Mouse (Mus musculus) ZHBTc4 (cell line): Measurements from ENCODE around the gene Pms2.

Experiments
- DNase-seq: peaks from one replicate; pipeline ENCODE4 v3.0.0-alpha.2; 2011; ENCODE audit warnings: low read depth, low spot score

Pms2 gene

DNA sequence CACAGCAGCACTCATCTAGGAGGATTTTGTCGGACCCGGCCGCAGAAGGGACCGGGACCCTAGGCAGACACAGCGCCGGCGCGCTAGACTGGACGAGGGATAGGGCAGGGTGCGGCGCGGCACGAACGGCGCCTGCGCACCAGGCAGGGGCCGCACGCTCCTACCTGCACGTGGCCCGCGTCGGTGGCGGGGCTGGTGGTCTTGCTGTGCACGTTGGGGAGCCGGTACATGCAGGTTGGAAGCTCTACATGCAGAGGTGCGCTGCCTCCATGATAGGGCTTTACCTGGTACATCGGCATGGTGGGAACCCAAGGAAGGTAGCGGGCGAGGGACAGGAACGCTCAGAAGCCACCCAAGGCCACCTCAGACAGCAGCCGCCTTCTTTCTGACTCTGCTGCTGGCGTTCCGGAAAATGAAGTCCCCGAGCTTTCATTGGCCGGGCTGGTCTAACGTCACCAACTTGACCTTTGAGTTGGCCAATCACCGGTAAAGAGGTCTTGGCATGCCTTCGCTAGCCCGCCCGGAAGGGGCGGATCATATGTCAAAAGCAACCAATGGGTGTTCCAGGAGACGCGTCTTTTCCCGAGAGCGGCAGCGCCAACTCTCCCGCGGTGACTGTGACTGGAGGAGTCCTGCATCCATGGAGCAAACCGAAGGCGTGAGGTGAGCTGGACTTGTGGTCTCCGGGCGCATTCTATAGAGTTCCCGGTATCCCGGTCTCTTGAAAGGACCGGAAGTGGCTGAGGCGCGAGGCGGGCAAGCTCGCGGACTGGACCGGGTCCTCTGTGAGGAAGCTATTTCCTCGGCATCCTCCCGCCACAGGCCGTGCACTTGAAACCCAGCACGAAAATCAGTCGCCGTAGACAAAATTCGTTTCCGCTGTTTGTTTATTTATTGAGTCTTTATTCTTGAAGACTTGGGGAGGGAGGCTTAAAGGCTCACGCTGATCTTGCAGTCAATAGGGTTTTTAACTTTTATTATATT is at the start of gene Pms2, which contains the start of gene Aimp2:
Pms2 (plus strand) TSS at position 548 of the 984 bp plus-strand sequence.
Aimp2 (minus strand) TSS at position 431 of the 984 bp plus-strand sequence.
- peak; percentile 99 for DNase-seq

DNA sequence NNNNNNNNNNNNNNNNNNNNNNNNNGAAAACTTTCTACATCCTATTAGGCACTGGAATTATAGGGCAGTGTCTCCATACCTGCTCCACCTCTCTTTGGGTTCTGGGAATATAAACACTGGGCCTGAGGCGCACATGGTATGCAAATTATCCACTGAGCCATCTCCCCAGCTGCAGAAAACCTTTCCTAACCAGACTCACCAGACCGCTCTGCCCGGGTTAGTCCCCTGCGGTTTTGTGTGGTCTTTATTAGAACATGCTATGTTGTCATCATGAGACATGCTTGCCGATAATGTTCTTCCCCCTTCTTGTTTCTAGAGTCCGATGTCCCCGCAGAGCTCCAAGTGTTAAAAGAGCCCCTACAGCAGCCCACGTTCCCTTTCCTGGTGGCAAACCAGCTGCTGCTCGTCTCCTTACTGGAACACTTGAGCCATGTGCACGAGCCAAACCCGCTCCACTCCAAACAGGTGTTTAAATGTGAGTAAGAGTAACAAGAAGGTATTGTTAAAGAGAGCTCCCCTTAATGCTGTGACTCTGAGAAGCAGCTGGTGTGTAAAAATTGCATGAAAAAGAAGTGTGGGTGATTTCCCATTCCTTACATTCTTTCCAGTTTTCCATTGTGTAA is 38.1 kb upstream of the Pms2 start:
- no peak for DNase-seq

DNA sequence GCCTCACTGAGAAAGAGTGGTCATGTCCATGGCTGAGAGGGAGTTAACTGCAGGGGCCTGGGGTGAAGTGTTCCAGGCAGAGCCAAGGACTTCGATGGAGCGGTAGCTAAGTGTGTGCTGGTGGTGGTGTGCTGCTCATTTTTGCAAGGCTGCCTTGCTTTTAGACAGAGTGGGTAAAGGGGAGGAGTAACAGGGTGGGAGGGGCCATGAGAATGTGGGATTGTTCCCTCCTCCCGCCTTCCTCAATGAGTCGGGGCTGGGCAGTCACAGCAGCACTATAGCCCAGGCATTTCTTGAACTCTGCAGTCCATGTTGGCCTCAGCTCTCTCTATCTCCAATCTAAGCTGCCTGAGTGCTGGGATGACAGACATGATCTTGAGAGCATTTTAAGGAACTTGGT is 35.2 kb upstream of the Pms2 start:
- peak; percentile 74 for DNase-seq

DNA sequence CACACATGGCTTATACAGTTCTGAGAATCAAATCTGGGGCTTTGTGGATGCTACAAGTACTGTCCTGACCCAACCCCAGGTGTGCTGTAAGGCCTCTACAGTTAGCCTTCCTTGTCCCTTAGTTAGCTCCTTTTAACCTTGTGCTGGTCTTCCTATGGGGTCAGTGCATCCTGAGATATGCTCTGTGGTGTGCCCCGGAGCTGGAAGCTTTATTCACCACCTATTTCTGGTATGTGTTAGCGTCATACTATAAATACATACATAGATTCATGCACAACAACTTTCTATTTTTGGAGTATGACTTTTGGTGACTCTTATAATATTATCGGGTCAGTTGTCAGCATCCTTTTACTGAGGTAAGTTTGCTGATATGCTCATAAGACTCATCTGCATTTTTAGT is 24.5 kb upstream of the Pms2 start:
- DNase-seq, result no peak

DNA sequence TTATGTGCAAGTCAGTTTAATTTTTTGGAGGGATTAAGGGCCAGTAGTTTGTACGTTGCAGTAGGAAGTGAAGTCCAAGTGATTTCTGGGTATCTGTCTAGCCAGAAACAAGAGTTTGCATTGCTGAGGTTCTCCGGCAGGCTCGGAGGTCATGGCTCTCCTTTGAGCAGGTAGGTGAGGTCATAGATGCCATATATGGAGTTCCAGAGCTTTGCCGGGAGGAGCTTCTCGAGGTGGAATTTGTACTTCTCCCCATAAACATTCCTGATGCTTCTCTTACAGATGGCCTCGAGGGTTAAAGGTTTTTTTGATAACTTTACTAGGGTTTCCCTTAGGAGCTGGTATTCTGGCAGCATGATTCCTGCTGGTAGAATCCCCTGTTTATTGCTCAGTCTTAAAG is 19.0 kb upstream of the Pms2 start:
- peak; percentile 20 for DNase-seq

DNA sequence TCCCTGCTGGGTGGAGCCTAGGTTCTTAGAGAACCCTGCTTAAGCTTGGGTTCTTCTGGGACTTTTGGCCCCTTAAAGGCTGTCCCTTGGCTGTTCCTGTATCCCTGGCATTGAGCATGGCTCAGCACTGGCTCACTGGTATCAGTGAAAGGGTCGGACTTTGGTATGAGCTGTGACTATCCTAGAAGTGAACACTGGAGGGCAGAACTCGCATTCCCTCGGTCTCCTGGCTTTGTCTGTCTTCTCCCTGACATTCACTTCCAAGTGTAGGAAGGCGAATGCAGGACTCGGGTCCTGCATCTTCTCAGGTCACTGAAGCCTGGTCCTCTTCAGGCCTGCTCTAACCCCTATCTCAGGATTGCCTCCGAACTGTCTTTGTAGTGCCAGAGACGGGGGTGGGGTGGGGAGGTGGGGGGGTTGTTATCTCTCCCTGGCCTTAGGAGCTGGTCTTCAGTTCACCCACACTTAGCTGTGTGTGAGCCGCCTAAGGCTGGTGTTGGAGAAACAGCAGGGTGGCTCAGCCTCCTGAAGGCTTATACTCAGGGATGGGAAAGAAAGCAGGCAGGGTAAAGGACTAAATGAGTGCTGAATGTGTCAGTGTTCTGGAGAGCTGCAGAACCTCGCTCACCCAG is 17.4 kb upstream of the Pms2 start:
- peak; percentile 36 for DNase-seq

DNA sequence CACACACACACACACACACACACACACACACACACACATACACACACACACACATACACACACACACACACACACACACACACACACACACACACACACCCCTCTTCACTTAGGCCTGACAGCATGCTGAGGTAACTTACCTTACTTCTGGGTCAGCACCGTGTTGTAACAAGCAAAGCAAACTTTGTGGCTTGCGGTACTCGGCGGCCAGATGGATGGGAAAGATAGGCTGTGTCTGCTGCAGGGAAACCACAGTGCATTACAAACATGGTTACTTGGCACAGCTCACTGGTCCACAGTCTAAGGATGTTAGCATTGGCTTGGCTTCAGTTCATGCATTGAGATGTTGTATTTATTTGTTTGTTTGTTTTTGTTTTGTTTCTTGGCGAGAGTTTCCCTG is 16.4 kb upstream of the Pms2 start:
- no peak for DNase-seq

DNA sequence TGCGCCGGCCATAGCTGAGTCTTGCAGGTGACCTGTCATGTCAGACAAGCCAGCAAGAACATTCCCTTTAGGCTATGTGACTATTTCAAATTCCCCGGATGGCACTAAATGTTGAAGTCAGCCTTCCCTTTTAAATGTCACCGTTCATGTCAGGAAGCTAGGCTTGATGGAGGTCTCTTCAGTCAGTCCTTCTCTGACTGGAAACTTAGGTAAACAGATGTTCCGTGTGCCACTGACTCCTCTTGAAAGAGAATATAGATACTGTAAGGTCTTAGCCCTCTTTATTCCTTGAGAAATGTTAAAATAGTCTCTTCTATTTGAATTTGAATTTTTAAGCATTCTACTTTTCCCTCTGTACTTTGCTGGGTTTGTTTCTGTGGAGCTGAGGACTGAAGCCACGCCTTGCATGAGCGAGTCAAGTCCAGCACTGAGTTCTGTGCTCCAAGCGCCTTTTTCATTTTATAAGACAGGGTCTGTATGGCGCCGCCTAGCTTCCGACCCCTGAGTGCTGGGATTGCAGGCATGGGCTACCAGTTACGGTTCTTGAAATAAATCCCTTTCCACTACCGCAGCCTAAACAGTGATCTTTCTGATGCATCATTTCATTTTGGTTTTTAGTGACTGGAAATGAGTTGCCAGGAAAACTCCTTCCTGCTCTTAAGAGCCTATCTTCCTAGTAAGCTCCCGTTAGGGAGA is 12.0 kb upstream of the Pms2 start, which contains the start of gene Ankrd61:
Ankrd61 (minus strand) TSS at position 51 of the 696 bp plus-strand sequence.
- DNase-seq, result peak; percentile 38

DNA sequence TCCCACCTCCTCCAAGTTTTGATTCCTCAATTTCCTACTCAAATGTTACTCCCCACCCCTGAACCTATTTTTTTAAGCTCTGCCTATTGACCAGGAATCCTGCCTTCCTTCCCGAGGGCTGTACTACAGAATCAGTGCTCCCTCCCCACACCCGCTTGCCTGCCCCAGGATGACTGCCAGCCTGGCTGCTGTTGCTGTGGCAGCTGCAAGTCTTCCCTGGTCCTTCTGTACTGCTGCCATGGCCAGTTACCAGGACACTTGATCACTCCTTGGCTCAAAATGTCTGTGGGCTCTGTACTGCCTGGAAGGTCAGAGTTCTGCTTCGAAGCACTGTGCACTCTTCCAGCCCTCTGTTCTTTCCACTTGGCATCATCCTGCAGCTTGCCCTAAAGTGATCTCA is 7.7 kb upstream of the Pms2 start:
- no peak for DNase-seq

DNA sequence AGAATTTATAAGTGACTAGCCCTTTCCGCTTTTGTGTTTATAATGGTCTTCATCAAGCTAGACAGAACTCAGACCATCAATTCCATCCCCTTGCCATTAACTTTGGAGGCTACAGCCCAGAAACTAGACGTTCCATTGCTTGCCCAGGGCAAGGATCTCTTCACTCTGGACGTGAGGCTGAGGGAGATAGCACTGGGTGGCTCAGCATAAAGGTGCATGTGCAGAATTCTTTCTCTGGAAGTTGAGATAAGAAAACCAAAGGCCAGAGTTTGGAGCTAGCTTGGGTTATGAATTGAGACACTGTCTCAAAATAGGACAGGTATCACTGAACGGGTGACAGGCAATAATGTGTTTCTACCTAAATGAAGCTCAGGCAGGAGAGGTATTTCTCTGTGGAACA is 6.0 kb upstream of the Pms2 start:
- DNase-seq, result no peak

DNA sequence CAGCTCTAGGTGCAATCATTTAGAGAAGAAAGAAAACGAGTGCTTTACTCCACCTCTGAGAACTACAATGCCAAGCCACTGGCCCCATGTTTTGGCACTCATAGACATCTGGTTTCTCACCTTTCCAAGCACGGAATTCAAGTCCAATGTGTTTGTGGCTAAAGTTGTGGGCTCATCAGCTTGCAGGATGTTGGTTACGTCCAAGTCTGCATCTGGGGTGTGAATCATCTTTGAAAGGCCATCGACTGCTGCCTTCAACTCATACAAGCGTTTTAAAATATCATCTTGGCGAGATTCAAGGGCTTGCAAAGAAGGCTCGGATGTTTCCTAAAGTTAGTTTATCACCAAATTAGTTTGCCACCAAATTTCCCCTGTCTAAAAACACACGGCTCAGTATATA is 3.3 kb upstream of the Pms2 start:
- no peak for DNase-seq

DNA sequence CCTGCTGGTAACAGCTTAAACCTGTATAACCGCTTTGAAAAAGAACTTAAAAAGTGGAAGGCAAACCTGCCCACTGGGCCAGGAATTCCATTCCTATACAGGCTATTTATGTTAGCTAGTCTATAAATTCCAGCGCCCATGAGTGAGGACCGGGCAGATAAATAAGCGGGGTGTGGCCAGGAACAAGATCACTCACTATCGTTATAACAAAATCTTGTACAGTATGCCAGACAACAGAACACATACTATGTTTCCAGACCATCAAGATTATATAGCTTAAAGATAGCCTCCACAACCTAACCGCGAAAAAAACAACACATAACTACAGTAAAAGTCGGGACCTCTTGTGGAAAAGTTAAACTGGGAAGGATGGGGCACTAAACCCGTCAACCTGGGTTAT is 838 bp upstream of the Pms2 start:
- DNase-seq, result no peak

DNA sequence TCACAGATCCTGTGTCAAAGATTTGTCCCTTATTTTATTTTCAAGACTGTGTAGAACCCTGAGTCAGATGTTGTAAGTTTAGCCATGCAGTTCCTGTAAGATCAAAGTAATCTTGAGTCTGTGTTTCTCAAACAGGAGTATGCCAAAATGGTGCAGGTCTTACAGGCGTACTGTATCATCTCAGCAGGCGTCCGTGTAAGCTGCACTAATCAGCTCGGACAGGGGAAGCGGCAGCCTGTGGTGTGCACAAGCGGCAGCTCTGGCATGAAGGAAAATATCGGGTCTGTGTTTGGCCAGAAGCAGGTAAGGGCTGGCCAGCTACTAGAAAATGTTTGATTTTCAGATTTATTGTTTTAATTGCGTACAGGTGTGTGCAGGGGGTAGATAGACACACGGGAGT is 6.5 kb downstream of the Pms2 start:
- no peak for DNase-seq

DNA sequence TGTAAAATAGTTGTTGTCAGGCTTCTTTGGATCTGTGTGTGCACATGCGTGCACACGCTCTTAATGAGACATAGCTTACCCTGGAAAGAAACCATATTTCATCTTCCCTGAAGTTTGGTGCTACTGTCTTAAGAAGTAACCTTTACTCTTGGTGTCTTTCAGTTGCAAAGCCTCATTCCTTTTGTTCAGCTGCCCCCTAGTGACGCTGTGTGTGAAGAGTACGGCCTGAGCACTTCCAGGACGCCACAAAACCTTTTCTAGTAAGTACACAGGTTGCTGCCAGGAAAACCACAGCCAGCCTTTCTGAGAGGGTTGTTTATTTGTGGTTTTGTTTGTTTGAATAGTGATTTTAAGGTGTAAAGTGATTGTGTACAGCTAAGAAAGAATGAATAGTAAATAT is 7.7 kb downstream of the Pms2 start:
- DNase-seq, result peak; percentile 73

DNA sequence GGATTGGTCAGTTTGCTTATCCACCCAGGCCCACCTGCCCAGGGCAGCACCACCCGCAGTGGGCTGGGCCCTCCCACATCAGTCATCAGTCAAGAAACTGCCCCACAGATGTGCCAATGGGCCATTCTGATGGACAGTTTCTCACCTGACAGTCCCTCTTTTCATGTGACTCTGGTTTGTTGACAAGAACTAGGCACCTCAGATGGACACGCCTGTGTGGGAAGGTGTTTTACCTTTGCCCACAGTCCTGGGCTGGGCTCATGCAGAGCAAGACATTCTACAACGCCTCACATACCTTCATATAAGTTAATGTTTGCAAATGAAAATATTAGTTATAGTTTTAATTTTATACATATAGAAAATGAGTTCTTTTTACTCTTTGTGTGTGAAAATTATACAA is 8.4 kb downstream of the Pms2 start:
- no peak for DNase-seq

DNA sequence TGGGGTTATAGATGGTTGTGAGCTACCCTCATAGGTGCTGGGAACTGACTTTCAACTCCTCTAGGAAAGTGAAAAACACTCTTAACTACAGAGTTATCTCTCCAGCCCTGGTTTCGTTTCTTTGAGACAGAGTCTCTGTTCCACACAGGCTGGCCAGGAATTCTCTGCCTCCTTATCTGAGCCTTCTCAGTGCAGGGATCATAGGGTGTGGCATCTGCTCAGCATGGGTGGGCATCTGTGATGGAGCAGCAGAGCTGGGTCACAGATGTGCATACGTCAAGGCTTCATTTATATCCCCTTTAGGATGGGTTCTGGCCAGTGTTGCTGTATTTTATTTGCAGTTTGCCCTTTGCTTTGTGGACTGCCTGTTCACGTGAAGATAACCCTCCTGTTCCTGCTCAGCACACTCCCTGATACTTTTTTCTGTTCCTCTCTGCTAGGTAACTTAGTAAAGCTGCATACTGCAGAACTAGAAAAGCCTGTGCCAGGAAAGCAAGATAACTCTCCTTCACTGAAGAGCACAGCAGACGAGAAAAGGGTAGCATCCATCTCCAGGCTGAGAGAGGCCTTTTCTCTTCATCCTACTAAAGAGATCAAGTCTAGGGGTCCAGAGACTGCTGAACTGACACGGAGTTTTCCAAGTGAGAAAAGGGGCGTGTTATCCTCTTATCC is 15.2 kb downstream of the Pms2 start:
- no peak for DNase-seq

DNA sequence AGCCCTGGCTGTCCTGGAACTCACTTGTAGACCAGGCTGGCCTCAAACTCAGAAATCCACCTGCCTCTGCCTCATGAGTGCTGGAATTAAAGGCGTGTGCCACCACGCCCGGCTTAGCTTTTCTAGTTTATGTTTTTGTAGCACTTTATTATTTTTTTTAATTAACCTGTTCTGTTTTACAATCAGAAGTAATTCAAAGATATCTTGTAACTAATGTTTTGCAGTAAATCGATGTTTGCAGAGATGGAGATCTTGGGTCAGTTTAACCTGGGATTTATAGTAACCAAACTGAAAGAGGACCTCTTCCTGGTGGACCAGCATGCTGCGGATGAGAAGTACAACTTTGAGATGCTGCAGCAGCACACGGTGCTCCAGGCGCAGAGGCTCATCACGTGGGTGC is 18.1 kb downstream of the Pms2 start, which contains the start of gene Gm42421:
Gm42421 (plus strand) TSS at position 301 of the 400 bp plus-strand sequence.
- DNase-seq, result no peak

DNA sequence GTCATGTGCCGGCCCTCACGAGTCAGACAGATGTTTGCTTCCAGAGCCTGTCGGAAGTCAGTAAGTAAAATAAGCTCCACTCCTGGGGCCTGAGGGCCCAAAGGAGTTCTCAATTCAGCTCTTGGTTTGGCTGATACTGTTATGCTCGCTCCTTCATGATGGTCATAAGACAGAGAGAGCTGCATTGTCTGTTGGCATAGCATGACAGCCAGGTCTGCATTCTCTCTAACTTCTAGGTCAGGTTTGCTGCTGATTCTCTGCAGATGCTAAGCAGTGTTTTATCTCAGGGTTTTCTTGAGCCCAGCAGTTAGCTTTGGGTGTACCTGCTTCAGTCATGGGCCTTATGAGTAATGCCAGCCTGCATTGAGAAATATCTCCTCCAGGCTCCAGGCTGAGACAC is 19.5 kb downstream of the Pms2 start:
- no peak for DNase-seq

DNA sequence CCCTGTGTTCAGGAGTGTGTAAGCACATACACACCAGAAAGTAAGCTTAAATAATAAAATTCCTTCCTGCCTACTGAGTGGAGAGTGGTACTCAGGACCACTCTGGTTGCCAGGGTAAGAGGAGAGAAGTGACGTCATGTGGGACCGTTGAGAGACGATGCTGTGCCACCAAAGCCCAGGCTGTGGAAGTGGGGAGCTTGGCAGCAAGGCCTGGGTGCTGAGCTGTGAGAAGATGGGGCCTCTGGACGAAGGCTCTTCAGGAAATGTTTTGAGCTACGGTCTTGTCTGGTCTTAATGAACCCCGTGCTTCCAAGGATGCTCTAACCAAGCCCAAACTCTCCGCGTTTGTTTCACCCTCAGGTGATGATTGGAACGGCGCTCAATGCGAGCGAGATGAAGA is 20.9 kb downstream of the Pms2 start:
- no peak for DNase-seq

DNA sequence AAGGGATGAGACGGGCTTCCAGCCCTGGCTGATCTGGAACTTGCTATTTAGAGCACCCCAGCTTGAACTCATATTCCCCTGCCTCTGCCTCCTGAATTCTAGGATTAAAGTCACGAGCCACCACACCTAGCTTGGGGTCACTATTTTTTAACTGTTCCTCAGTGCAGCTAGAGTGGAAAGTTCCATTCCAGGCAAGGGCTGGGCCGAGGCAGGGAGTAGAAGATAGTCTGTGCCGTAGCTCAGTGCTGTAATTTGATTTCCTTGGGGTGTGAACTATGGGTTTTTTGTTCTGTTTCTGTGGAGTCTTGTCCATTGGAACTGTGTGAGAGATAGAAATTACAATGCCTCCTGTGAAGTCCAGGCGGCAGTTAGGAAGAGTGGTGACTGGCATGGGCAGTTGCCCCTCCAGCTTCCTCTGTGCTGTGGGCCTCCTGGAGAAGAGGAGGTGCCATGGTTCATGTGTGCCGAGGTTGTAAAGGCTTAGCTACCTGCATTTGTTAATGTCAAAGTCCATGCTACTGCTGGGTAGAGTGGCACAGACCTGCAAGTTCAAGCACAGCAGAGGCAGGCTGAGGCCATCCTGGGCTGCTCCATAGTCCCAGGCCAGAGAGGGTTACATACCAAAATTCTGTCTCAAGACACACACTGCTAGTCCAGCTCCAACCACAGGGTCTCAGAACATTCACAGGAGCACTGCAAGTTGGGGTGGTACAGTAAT is 22.3 kb downstream of the Pms2 start:
- no peak for DNase-seq
